Mouse (Mus musculus) lung, embryonic 15.5 days (tissue): ENCODE measurements around the gene Ndel1. TPM values are rescaled to one million over a fixed set of nuclear protein-coding genes. Genes with fewer than 3 reads are reported as not detected.

Experiments used
- ATAC-seq: fragments of 200-750 bp; cut with Nextera tagmentation; 2 replicates; pipeline ENCODE4 v1.8.0; 2017; ENCODE audit warnings: moderate number of reproducible peaks, borderline replicate concordance; ENCODE audit not compliant: low FRiP score, low TSS enrichment; ENCODE audit errors: extremely low read depth
- H3K27ac ChIP-seq: fragments of 300-500 bp; sonication (generic); 2 replicates; pipeline ENCODE4 v1.5.1; 2015; ENCODE audit warnings: moderate library complexity, mild to moderate bottlenecking, inconsistent platforms
- H3K27me3 ChIP-seq: fragments of 300-500 bp; sonication (generic); 2 replicates; pipeline ENCODE4 v1.6.1; 2015; ENCODE audit warnings: inconsistent platforms
- H3K36me3 ChIP-seq: fragments of 300-500 bp; sonication (generic); 2 replicates; pipeline ENCODE4 v1.6.1; 2015; ENCODE audit warnings: inconsistent platforms
- H3K4me1 ChIP-seq: fragments of 300-500 bp; sonication (generic); 2 replicates; pipeline ENCODE4 v1.6.1; 2015; ENCODE audit warnings: inconsistent platforms
- H3K4me2 ChIP-seq: fragments of 300-500 bp; sonication (generic); 2 replicates; pipeline ENCODE4 v1.6.1; 2015; ENCODE audit warnings: inconsistent platforms, mild to moderate bottlenecking, moderate library complexity
- H3K4me3 ChIP-seq: fragments of 300-500 bp; sonication (generic); 2 replicates; pipeline ENCODE4 v1.5.1; 2015; ENCODE audit warnings: mild to moderate bottlenecking, inconsistent platforms
- H3K9ac ChIP-seq: fragments of 300-500 bp; sonication (generic); 2 replicates; pipeline ENCODE4 v1.6.1; 2015; ENCODE audit warnings: inconsistent platforms
- H3K9me3 ChIP-seq: fragments of 300-500 bp; sonication (generic); 2 replicates; pipeline ENCODE4 v1.6.1; 2016; ENCODE audit warnings: inconsistent platforms
- WGBS: fragments of 180-500 bp; shearing (Covaris S2); methylation state at CpG from one replicate; pipeline ENCODE4 v1.1.7; 2015; 5-methylcytosine and 5-hydroxymethylcytosine counted together
- polyA plus RNA-seq: library from polyadenylated mRNA; unstranded; fragments of >200 nt; fragmentation: Nextera tagmentation; extraction: Ambion mirVana; gene quantifications from 2 replicates; pipeline ENCODE4 v1.2.1, GENCODE M21; 2015

The Ndel1 gene
- polyA plus RNA-seq, 1 experiment from 2014 or later, result 77.1 TPM

GRCm38 (mm10) chr11:68902367-68902766 lies 30.7 kb upstream of the Ndel1 start:
- peaks cover 5% of the 10 kb centered on the region; the same call in 1 of the 2 replicates for H3K27me3 ChIP-seq
- H3K9ac ChIP-seq, result peak overlapping the region; percentile 98
- no peaks in the 10 kb centered on the region for H3K9me3 ChIP-seq
- peaks cover 43% of the 10 kb centered on the region for H3K36me3 ChIP-seq
- H3K4me1 ChIP-seq, result peaks cover 21% of the 10 kb centered on the region
- peak overlapping the region; percentile 65 for H3K4me2 ChIP-seq
- peak overlapping the region; percentile 95 for H3K4me3 ChIP-seq
- 2% methylated on average over 11 of the region's 11 CpGs for WGBS
- H3K27ac ChIP-seq, result peak overlapping the region; percentile 12; the same call in 1 of the 2 replicates
- no peak for ATAC-seq

GRCm38 (mm10) chr11:68902047-68902364 lies 30.3 kb upstream of the Ndel1 start:
- Histone ChIP-seq H3K4me2 (peak overlapping the region; percentile 65), H3K4me3 (peak overlapping the region; percentile 95), H3K9ac (peak overlapping the region; percentile 98), H3K27ac (peak overlapping the region; percentile 88), H3K36me3 (peaks cover 43% of the 10 kb centered on the region), H3K9me3 (no peaks in the 10 kb centered on the region), H3K27me3 (peaks cover 5% of the 10 kb centered on the region; the same call in 1 of the 2 replicates), H3K4me1 (peaks cover 21% of the 10 kb centered on the region)
- WGBS, result under 1% methylated on average over 10 of the region's 10 CpGs
- ATAC-seq, result no peak

DNA sequence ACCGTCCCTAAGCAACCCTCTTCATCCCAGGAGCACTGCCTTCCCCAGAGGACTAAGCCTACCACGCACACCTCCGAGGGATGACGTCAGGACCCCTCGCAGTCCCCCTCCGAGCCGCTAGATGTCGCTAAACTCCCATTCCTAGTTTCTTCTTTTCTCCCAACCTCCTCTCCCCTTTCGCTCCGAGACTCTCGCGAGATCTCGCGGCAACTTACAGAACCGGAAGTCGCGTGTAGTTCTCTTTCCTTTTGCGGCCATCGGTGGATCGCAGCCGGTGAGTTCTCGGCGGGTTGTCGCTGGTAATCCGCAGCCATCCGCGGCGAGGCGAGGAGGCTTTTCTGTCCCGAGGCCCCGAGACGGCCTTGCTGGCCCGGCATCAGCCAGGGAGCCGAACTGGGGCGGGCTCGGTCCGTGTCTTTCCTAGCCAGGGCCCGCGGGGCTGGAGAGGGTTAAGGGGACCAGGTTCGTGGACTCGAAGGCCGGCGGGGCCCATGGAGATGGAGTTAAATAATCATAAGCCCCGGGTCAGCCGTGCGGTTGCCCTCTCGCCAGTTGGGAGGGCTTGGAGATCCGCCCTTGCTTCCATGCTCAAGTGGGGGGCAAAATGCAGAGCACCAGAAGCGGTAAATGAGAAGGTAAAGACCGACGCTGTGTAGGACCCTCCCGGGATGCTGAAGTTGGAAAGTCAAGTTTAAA lies 29.8 kb upstream of the Ndel1 start, which contains the start of gene Rpl26:
Gene Rpl26, plus strand, starts transcription at position 233 of the 696 bp plus-strand sequence.
- peaks cover 19% of the 10 kb centered on the region for H3K4me1 ChIP-seq
- no peaks in the 10 kb centered on the region for H3K9me3 ChIP-seq
- peak within 1 kb of the TSS; percentile 88 for H3K27ac ChIP-seq
- under 1% methylated on average over 52 of the region's 52 CpGs for whole genome bisulfite sequencing
- H3K36me3 ChIP-seq, result peaks cover 41% of the 10 kb centered on the region
- peak within 1 kb of the TSS; percentile 98 for H3K9ac ChIP-seq
- peaks cover 5% of the 10 kb centered on the region; the same call in 1 of the 2 replicates for H3K27me3 ChIP-seq
- peak; percentile 82 for ATAC-seq
- H3K4me2 ChIP-seq, result peak within 1 kb of the TSS; percentile 86
- peak within 1 kb of the TSS; percentile 95 for H3K4me3 ChIP-seq

- peak; percentile 58 for ATAC-seq
Measured at GRCm38 (mm10) chr11:68900519-68901350, 29.1 kb upstream of the Ndel1 start.

GRCm38 (mm10) chr11:68899815-68900214 lies 28.2 kb upstream of the Ndel1 start:
- no peak overlapping the region for H3K4me3 ChIP-seq
- H3K27me3 ChIP-seq, result peaks cover 5% of the 10 kb centered on the region; the same call in 1 of the 2 replicates
- ATAC-seq, result no peak
- H3K4me1 ChIP-seq, result peaks cover 12% of the 10 kb centered on the region
- no peak overlapping the region for H3K27ac ChIP-seq
- WGBS, result 83% methylated on average over 8 of the region's 8 CpGs
- no peak overlapping the region for H3K4me2 ChIP-seq
- peaks cover 24% of the 10 kb centered on the region for H3K36me3 ChIP-seq
- H3K9ac ChIP-seq, result no peak overlapping the region
- no peaks in the 10 kb centered on the region for H3K9me3 ChIP-seq

More at GRCm38 (mm10) chr11:68900519-68901350, 29.1 kb upstream of the Ndel1 start:
- Histone ChIP-seq H3K36me3 (peaks cover 34% of the 10 kb centered on the region), H3K27ac (no peak overlapping the region), H3K4me2 (peak overlapping the region; percentile 86), H3K9ac (peak overlapping the region; percentile 43; the same call in 1 of the 2 replicates), H3K27me3 (peaks cover 5% of the 10 kb centered on the region; the same call in 1 of the 2 replicates), H3K4me1 (peaks cover 12% of the 10 kb centered on the region), H3K4me3 (peak overlapping the region; percentile 95), H3K9me3 (no peaks in the 10 kb centered on the region)
- 23% methylated on average over 31 of the region's 31 CpGs for WGBS

DNA sequence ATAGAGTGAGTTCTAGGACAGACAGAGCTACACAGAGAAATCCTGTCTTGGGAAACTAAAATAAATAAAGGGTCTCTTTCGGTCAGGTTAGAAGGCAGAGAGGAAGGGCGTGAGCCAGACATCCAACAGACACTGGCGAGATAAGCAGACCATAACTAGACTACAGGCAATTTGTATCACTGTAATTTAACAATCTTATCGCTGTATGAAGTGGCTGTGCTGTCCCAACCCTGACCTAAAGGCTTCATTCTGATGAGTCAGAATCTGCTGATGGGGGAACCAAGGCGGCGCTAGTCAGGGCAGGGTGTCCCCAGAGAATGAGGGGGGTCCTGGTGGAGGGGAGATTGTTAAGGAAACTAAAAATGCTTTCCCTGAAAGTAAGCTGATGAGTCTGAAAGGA lies 27.1 kb upstream of the Ndel1 start:
- Histone ChIP-seq H3K4me3 (no peak overlapping the region), H3K36me3 (peaks cover 14% of the 10 kb centered on the region), H3K4me2 (no peak overlapping the region), H3K27me3 (peaks cover 5% of the 10 kb centered on the region; the same call in 1 of the 2 replicates), H3K9me3 (no peaks in the 10 kb centered on the region), H3K4me1 (peaks cover 12% of the 10 kb centered on the region), H3K27ac (no peak overlapping the region), H3K9ac (no peak overlapping the region)
- 68% methylated on average over 6 of the region's 6 CpGs for WGBS
- ATAC-seq, result no peak

- Histone ChIP-seq H3K9me3 (no peaks in the 10 kb centered on the region), H3K4me1 (peaks cover 11% of the 10 kb centered on the region), H3K4me3 (no peak overlapping the region), H3K9ac (no peak overlapping the region), H3K36me3 (peaks cover 5% of the 10 kb centered on the region), H3K4me2 (no peak overlapping the region), H3K27ac (no peak overlapping the region), H3K27me3 (peaks cover 5% of the 10 kb centered on the region; the same call in 1 of the 2 replicates)
- no peak for ATAC-seq
- WGBS, result 55% methylated on average over 6 of the region's 6 CpGs
Measured at GRCm38 (mm10) chr11:68897838-68898237, 26.2 kb upstream of the Ndel1 start.

DNA sequence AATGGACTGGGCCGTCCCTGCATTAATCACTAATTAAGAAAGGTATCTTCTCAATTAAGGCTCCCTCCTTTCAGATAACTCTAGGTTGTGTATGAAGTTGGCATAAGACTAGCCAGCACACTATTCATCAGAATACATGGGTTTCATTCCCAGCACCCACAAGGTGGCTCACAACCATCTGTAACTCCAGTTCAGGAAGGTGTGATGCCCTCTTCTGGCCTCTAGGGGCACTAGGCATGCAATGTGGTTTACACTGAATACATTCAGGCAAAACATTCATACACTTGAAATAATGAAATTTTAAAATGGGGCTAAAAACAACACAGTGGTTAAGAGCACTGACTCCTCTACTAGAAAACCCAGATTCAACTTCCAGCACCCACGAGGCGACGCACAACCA lies 25.5 kb upstream of the Ndel1 start:
- no peaks in the 10 kb centered on the region for H3K9me3 ChIP-seq
- peaks cover 5% of the 10 kb centered on the region; the same call in 1 of the 2 replicates for H3K27me3 ChIP-seq
- WGBS, result 50% methylated on average over 4 of the region's 4 CpGs
- H3K27ac ChIP-seq, result no peak overlapping the region
- H3K4me2 ChIP-seq, result no peak overlapping the region
- peaks cover 8% of the 10 kb centered on the region for H3K4me1 ChIP-seq
- H3K9ac ChIP-seq, result no peak overlapping the region
- no peak for ATAC-seq
- no peaks in the 10 kb centered on the region for H3K36me3 ChIP-seq
- H3K4me3 ChIP-seq, result no peak overlapping the region

DNA sequence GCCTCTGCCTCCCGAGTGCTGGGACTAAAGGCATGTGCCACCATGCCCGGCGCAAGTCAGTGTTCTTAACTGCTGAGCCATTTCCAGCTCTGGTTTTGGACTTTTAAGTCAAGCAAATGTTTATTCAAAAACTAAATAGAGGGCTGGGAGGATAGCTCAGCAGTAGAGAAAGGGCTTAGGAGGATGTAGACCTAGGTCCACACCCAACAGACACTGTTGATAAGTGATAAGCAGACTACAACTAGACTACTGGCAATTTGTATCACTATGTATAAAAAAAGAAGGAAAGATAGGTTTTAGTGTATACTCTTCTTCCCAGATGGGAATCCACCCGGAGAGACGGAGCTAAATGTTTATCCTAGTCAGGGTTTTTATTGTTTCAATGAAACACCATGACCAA lies 24.6 kb upstream of the Ndel1 start:
- Histone ChIP-seq H3K27ac (no peak overlapping the region), H3K4me3 (no peak overlapping the region), H3K4me1 (peaks cover 8% of the 10 kb centered on the region), H3K9me3 (no peaks in the 10 kb centered on the region), H3K4me2 (no peak overlapping the region), H3K36me3 (no peaks in the 10 kb centered on the region), H3K27me3 (peaks cover 5% of the 10 kb centered on the region; the same call in 1 of the 2 replicates), H3K9ac (no peak overlapping the region)
- WGBS, result 79% methylated on average over 5 of the region's 5 CpGs
- no peak for ATAC-seq

DNA sequence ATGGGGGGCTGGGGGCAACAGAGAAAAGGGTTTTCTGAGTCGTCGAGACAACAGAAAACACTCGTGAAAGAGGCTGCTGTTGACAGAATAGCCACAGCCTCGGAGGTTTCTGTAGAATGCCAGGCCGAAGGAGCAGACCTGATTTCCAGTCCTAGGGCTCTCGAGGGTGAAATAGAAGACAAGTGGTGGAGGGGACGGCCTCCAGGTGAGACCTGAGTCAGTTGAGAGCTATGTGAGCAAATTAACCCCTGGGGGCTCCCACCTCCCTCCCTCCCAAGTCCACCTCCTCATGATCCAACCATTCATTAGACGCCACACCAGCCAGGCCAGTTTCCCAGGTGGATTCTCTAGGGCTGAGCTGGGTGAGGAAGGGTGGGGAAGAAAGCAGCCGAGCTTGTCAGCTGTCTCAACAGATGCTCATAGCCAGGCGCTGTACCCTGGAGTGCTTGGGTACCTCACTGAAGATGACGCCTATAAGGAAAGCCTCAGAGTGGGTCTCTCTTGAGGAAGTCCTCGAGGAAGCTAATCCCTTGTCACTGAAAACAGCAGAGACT lies 22.3 kb upstream of the Ndel1 start:
- 43% methylated on average over 12 of the region's 12 CpGs for WGBS
- no peak overlapping the region for H3K4me2 ChIP-seq
- no peak for ATAC-seq

DNA sequence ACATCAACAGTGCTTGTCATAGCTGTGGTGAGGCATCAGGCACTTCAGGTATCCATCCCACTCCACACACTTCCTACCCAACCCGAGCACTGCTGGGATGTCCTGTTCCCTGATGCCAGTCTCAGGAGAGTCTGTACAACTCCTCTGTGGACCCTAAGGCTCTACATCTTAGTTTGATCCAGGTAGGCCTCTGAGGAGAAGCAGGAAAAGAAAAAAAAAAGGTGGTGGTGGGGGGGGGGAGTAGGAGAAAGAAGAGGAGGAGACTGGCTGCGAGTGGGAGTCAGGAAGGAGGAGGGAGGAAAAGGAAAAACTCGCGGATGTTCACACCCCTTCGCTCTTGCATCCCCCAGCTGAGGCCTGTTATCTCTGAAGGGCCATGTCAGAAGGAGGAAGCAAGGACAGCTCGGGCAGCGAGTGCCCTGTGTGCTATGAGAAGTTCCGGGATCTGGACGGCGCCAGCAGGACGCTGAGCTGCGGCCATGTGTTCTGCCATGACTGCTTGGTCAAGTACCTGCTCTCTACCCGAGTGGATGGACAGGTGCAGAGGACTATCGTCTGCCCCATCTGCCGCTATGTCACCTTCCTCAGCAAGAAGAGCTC lies 20.7 kb upstream of the Ndel1 start:
- no peak overlapping the region for H3K9ac ChIP-seq
- H3K27ac ChIP-seq, result no peak overlapping the region
- no peak for ATAC-seq
- H3K4me1 ChIP-seq, result 0 out of 2 replicates have a peak, but pooled peaks cover 3% of the 10 kb centered on the region
- H3K9me3 ChIP-seq, result no peaks in the 10 kb centered on the region
- no peaks in the 10 kb centered on the region for H3K27me3 ChIP-seq
- 54% methylated on average over 14 of the region's 15 CpGs for WGBS
- H3K36me3 ChIP-seq, result no peaks in the 10 kb centered on the region
- H3K4me3 ChIP-seq, result no peak overlapping the region
- no peak overlapping the region; the same call in 1 of the 2 replicates for H3K4me2 ChIP-seq

More for the DNA sequence above, 22.3 kb upstream of the Ndel1 start:
- H3K9me3 ChIP-seq, result no peaks in the 10 kb centered on the region
- H3K4me3 ChIP-seq, result no peak overlapping the region
- H3K36me3 ChIP-seq, result no peaks in the 10 kb centered on the region
- no peak overlapping the region for H3K27ac ChIP-seq
- H3K4me1 ChIP-seq, result 0 out of 2 replicates have a peak, but pooled peaks cover 3% of the 10 kb centered on the region
- H3K9ac ChIP-seq, result no peak overlapping the region
- no peaks in the 10 kb centered on the region for H3K27me3 ChIP-seq
